Mouse (Mus musculus): ENCODE measurements around the gene Traf1. TPM values are rescaled to one million over a fixed set of nuclear protein-coding genes. Genes with fewer than 3 reads are reported as not detected.

Traf1 gene
- polyA plus RNA-seq, 1 experiment from 2014 or later: 0.13 TPM

DNA sequence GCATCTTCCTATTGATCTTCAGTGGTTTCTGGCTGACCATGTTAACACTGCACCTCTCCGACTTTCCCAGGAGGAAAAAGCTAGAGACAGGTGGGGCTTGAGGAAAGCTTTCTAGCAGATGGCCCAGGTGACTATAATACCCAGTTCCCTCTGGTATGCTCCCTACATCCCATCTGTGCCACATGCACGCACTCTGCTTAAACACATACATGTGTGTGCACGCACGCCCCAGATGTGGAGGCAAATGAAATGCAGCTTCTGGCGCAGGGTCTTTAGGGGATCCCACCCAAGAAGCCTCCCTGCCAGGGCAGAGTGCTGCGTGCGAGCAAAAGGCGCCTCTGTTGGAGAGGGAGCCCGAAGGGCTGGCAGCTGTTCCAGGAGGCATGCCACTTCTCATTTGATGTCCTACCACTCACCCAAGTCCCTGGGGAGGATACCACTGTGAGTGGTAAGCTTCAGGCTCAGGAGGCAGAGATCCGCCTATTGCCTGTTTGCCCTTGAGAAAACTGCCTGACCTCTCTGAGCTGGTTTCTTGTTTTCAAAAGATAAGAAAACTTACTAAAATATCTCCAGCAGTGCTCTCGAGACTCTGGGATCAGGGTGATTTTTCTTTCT is 20.4 kb downstream of the Traf1 start:
- no peak overlapping the region for H3K4me3 ChIP-seq (ENCODE audit: low read depth, low read length)
- H3K9me3 ChIP-seq (replicated peaks; ENCODE audit: control insufficient read depth, low read length): no peaks in the 10 kb centered on the region
- H3K4me2 ChIP-seq (ENCODE audit: low read depth, low read length): no peak overlapping the region
- no peak overlapping the region for H3K27ac ChIP-seq (ENCODE audit: low read length)
- 62% methylated on average over 11 of the region's 11 CpGs for WGBS (ENCODE audit: insufficient replicate concordance)
- no peaks in the 10 kb centered on the region for H3K27me3 ChIP-seq (ENCODE audit: control insufficient read depth, insufficient read depth, low read depth, low read length)
- no peak for ATAC-seq (ENCODE audit: low read depth)
- H3K9ac ChIP-seq (ENCODE audit: low read depth, low read length): no peak overlapping the region
- no peaks in the 10 kb centered on the region for H3K36me3 ChIP-seq (ENCODE audit: control insufficient read depth, insufficient read depth)
- H3K4me1 ChIP-seq (ENCODE audit: control insufficient read depth, low read depth, low read length): no peaks in the 10 kb centered on the region

- Histone ChIP-seq H3K9ac (ENCODE audit: low read depth, low read length) (no peak overlapping the region), H3K36me3 (ENCODE audit: control insufficient read depth, insufficient read depth) (no peaks in the 10 kb centered on the region), H3K27ac (ENCODE audit: low read length) (no peak overlapping the region), H3K9me3 (replicated peaks; ENCODE audit: control insufficient read depth, low read length) (no peaks in the 10 kb centered on the region), H3K4me1 (ENCODE audit: control insufficient read depth, low read depth, low read length) (no peaks in the 10 kb centered on the region), H3K4me2 (ENCODE audit: low read depth, low read length) (no peak overlapping the region), H3K27me3 (ENCODE audit: control insufficient read depth, insufficient read depth, low read depth, low read length) (no peaks in the 10 kb centered on the region), H3K4me3 (ENCODE audit: low read depth, low read length) (no peak overlapping the region)
- no peak for ATAC-seq (ENCODE audit: low read depth)
- WGBS (ENCODE audit: insufficient replicate concordance): 67% methylated on average over 5 of the region's 5 CpGs
Measured at GRCm38 (mm10) chr2:34940246-34940645, 21.3 kb downstream of the Traf1 start.

DNA sequence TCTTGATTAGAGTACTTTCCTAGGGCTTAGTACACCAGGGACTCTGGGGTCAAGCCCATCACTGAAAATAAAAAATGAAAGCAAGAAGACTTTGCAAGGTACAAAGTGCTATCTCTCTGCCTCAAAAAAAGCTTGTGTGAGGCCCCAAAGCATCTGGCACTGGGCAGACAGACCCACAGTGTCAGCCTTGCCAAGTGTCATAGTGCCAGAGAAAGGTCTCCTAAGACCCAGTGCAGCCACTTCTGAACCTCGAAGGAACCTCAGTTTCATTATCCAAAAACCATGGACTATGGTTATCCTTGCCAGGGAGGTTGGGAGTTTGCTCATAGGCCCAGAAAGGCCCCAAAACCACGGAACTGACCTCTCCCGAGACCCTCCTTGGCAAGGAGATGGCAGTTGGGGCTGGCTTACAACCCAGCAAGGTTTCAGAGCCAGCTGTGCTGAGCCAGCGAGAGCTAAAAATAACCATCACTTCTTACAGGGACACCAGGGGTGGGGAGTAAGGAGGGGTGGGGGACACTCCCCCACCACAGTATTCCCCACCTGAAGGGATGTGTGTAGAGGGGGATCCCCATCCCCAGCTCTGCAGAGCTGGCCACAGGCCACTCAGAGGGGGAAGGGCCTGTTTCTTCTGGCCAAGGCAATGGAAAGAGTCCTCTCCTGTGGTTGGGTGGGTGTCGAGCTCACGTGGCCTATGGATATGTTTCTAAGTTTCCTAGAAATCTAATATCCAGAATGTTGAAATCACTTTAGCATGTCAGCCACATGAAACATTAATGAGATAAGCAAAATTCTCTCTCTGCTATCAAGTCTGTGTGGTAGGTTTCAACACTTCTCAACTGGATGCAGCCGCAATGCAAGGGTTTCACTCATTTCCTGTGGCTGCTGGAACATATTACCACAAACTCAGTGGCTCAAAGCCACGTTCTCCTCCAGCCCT is 23.0 kb downstream of the Traf1 start:
- Histone ChIP-seq H3K36me3 (ENCODE audit: control insufficient read depth, insufficient read depth) (no peaks in the 10 kb centered on the region), H3K4me2 (ENCODE audit: low read depth, low read length) (no peak overlapping the region), H3K4me1 (ENCODE audit: control insufficient read depth, low read depth, low read length) (no peaks in the 10 kb centered on the region), H3K4me3 (ENCODE audit: low read depth, low read length) (no peak overlapping the region), H3K9me3 (replicated peaks; ENCODE audit: control insufficient read depth, low read length) (no peaks in the 10 kb centered on the region), H3K9ac (ENCODE audit: low read depth, low read length) (no peak overlapping the region), H3K27me3 (ENCODE audit: control insufficient read depth, insufficient read depth, low read depth, low read length) (no peaks in the 10 kb centered on the region), H3K27ac (ENCODE audit: low read length) (no peak overlapping the region)
- WGBS (ENCODE audit: insufficient replicate concordance): 21% methylated on average over 8 of the region's 8 CpGs
- ATAC-seq (ENCODE audit: low read depth): no peak

GRCm38 (mm10) chr2:34937460-34937859 is 24.1 kb downstream of the Traf1 start:
- Histone ChIP-seq H3K27ac (ENCODE audit: low read length) (no peak overlapping the region), H3K9me3 (replicated peaks; ENCODE audit: control insufficient read depth, low read length) (no peaks in the 10 kb centered on the region)
- no peak for ATAC-seq (ENCODE audit: low read depth)

GRCm38 (mm10) chr2:34927320-34927719 is 34.3 kb downstream of the Traf1 start:
- 53% methylated on average over 5 of the region's 5 CpGs for WGBS (ENCODE audit: insufficient replicate concordance)
- Histone ChIP-seq H3K27ac (ENCODE audit: low read length) (no peak overlapping the region), H3K4me2 (ENCODE audit: low read depth, low read length) (no peak overlapping the region), H3K9me3 (replicated peaks; ENCODE audit: control insufficient read depth, low read length) (no peaks in the 10 kb centered on the region), H3K4me3 (ENCODE audit: low read depth, low read length) (no peak overlapping the region), H3K9ac (ENCODE audit: low read depth, low read length) (no peak overlapping the region), H3K4me1 (ENCODE audit: control insufficient read depth, low read depth, low read length) (no peaks in the 10 kb centered on the region), H3K27me3 (ENCODE audit: control insufficient read depth, insufficient read depth, low read depth, low read length) (no peaks in the 10 kb centered on the region), H3K36me3 (ENCODE audit: control insufficient read depth, insufficient read depth) (no peaks in the 10 kb centered on the region)
- no peak for ATAC-seq (ENCODE audit: low read depth)

More at GRCm38 (mm10) chr2:34937460-34937859, 24.1 kb downstream of the Traf1 start:
- 28% methylated on average over 5 of the region's 5 CpGs for WGBS (ENCODE audit: insufficient replicate concordance)
- Histone ChIP-seq H3K4me2 (ENCODE audit: low read depth, low read length) (no peak overlapping the region), H3K9ac (ENCODE audit: low read depth, low read length) (no peak overlapping the region), H3K4me1 (ENCODE audit: control insufficient read depth, low read depth, low read length) (no peaks in the 10 kb centered on the region), H3K36me3 (ENCODE audit: control insufficient read depth, insufficient read depth) (no peaks in the 10 kb centered on the region), H3K4me3 (ENCODE audit: low read depth, low read length) (no peak overlapping the region), H3K27me3 (ENCODE audit: control insufficient read depth, insufficient read depth, low read depth, low read length) (no peaks in the 10 kb centered on the region)

GRCm38 (mm10) chr2:34922729-34923128 is 38.8 kb downstream of the Traf1 start:
- Histone ChIP-seq H3K4me1 (ENCODE audit: control insufficient read depth, low read depth, low read length) (no peaks in the 10 kb centered on the region), H3K27ac (ENCODE audit: low read length) (no peak overlapping the region), H3K4me2 (ENCODE audit: low read depth, low read length) (no peak overlapping the region), H3K9ac (ENCODE audit: low read depth, low read length) (no peak overlapping the region), H3K27me3 (ENCODE audit: control insufficient read depth, insufficient read depth, low read depth, low read length) (no peaks in the 10 kb centered on the region), H3K9me3 (replicated peaks; ENCODE audit: control insufficient read depth, low read length) (no peaks in the 10 kb centered on the region), H3K4me3 (ENCODE audit: low read depth, low read length) (no peak overlapping the region), H3K36me3 (ENCODE audit: control insufficient read depth, insufficient read depth) (no peaks in the 10 kb centered on the region)
- no peak for ATAC-seq (ENCODE audit: low read depth)
- WGBS (ENCODE audit: insufficient replicate concordance): 11% methylated on average over 2 of the region's 2 CpGs

- H3K9me3 ChIP-seq (replicated peaks; ENCODE audit: control insufficient read depth, low read length): no peaks in the 10 kb centered on the region
- no peak overlapping the region for H3K4me3 ChIP-seq (ENCODE audit: low read depth, low read length)
- H3K4me2 ChIP-seq (ENCODE audit: low read depth, low read length): no peak overlapping the region
- H3K9ac ChIP-seq (ENCODE audit: low read depth, low read length): no peak overlapping the region
- H3K27ac ChIP-seq (ENCODE audit: low read length): no peak overlapping the region
- WGBS (ENCODE audit: insufficient replicate concordance): 21% methylated on average over 2 of the region's 2 CpGs
- no peak for ATAC-seq (ENCODE audit: low read depth)
- no peaks in the 10 kb centered on the region for H3K4me1 ChIP-seq (ENCODE audit: control insufficient read depth, low read depth, low read length)
- H3K27me3 ChIP-seq (ENCODE audit: control insufficient read depth, insufficient read depth, low read depth, low read length): no peaks in the 10 kb centered on the region
- H3K36me3 ChIP-seq (ENCODE audit: control insufficient read depth, insufficient read depth): no peaks in the 10 kb centered on the region
Measured at GRCm38 (mm10) chr2:34920144-34920543, 41.4 kb downstream of the Traf1 start.

GRCm38 (mm10) chr2:34915103-34915502 is 46.5 kb downstream of the Traf1 start:
- H3K27ac ChIP-seq (ENCODE audit: low read length): no peak overlapping the region
- peaks cover 14% of the 10 kb centered on the region for H3K4me1 ChIP-seq (ENCODE audit: control insufficient read depth, low read depth, low read length)
- H3K9me3 ChIP-seq (replicated peaks; ENCODE audit: control insufficient read depth, low read length): no peaks in the 10 kb centered on the region
- 55% methylated on average over 2 of the region's 2 CpGs for WGBS (ENCODE audit: insufficient replicate concordance)
- no peak overlapping the region for H3K4me3 ChIP-seq (ENCODE audit: low read depth, low read length)
- no peak overlapping the region for H3K4me2 ChIP-seq (ENCODE audit: low read depth, low read length)
- no peak overlapping the region for H3K9ac ChIP-seq (ENCODE audit: low read depth, low read length)
- ATAC-seq (ENCODE audit: low read depth): no peak
- H3K36me3 ChIP-seq (ENCODE audit: control insufficient read depth, insufficient read depth): no peaks in the 10 kb centered on the region
- peaks cover 17% of the 10 kb centered on the region for H3K27me3 ChIP-seq (ENCODE audit: control insufficient read depth, insufficient read depth, low read depth, low read length)

DNA sequence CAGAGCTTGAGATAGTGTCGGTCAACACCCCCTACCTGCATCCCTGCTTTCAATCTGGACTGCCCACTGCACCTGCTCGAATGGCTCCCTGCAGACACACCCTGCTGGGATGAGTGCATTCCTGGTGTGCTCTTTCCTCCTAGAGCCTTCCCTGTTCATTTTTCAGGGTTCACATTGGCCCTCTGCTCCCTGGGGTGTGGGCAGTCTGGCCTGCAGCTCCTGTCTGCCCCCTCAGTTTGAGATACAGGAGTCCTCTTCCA is 46.8 kb downstream of the Traf1 start:
- ATAC-seq (ENCODE audit: low read depth): no peak
- 13% methylated on average over 2 of the region's 2 CpGs for WGBS (ENCODE audit: insufficient replicate concordance)
- H3K36me3 ChIP-seq (ENCODE audit: control insufficient read depth, insufficient read depth): no peaks in the 10 kb centered on the region
- H3K27me3 ChIP-seq (ENCODE audit: control insufficient read depth, insufficient read depth, low read depth, low read length): peaks cover 17% of the 10 kb centered on the region
- H3K9me3 ChIP-seq (replicated peaks; ENCODE audit: control insufficient read depth, low read length): no peaks in the 10 kb centered on the region
- H3K4me2 ChIP-seq (ENCODE audit: low read depth, low read length): peak overlapping the region; percentile 89
- H3K9ac ChIP-seq (ENCODE audit: low read depth, low read length): no peak overlapping the region
- peaks cover 14% of the 10 kb centered on the region for H3K4me1 ChIP-seq (ENCODE audit: control insufficient read depth, low read depth, low read length)
- H3K27ac ChIP-seq (ENCODE audit: low read length): no peak overlapping the region
- H3K4me3 ChIP-seq (ENCODE audit: low read depth, low read length): no peak overlapping the region; the same call in 1 of the 2 replicates
